Mouse (Mus musculus): ENCODE results near the gene Vav1. TPM values are rescaled to one million over a fixed set of nuclear protein-coding genes. Genes with fewer than 3 reads are reported as not detected.

The Vav1 gene
- 51.6 and 53.3 TPM in 2 replicates for polyA plus RNA-seq (2012; rRNA removed)

- H3K27me3 ChIP-seq (ENCODE audit: control insufficient read depth, insufficient read depth, low read length) = no peaks in the 10 kb centered on the region
- peaks cover 38% of the 10 kb centered on the region; the same call in 1 of the 2 replicates for H3K4me1 ChIP-seq (ENCODE audit: control insufficient read depth, insufficient read depth, insufficient read length)
- peak within 1 kb of the TSS; percentile 99 for H3K27ac ChIP-seq (ENCODE audit: insufficient read depth, low read length)
- peaks cover 2% of the 10 kb centered on the region; the same call in 1 of the 2 replicates for H3K36me3 ChIP-seq (ENCODE audit: control insufficient read depth, insufficient read depth, low read length)
- DNase-seq (ENCODE audit: low read depth in 1 of 2, low spot score in 2 of 2) = peak; percentile 76 to 89
- TF ChIP-seq CTCF (IDR thresholded peaks at IDR 0.05; ENCODE audit: extremely low read depth, insufficient read depth, insufficient read length, insufficient replicate concordance) (no peak), POLR2A (IDR thresholded peaks at IDR 0.05; ENCODE audit: low read depth, low read length) (peak; percentile 91)
- H3K4me3 ChIP-seq (ENCODE audit: extremely low read depth, insufficient read depth, insufficient read length) = peak within 1 kb of the TSS; percentile 92
- WGBS = 7% methylated on average over 26 of the region's 26 CpGs
Measured at GRCm38 (mm10) chr17:57278943-57279590, at the start of gene Vav1. Vav1 (plus strand) TSS chr17:57279100.

GRCm38 (mm10) chr17:57229851-57230727 lies 48.8 kb upstream of the Vav1 start:
- no peak overlapping the region for H3K4me3 ChIP-seq (ENCODE audit: extremely low read depth, insufficient read depth, insufficient read length)
- WGBS = 54% methylated on average over 15 of the region's 15 CpGs
- no peak for DNase-seq (ENCODE audit: low read depth in 1 of 2, low spot score in 2 of 2)
- H3K36me3 ChIP-seq (ENCODE audit: control insufficient read depth, insufficient read depth, low read length) = peaks cover 8% of the 10 kb centered on the region
- TF ChIP-seq POLR2A (IDR thresholded peaks at IDR 0.05; ENCODE audit: low read depth, low read length) (no peak), CTCF (IDR thresholded peaks at IDR 0.05; ENCODE audit: extremely low read depth, insufficient read depth, insufficient read length, insufficient replicate concordance) (no peak)
- H3K27me3 ChIP-seq (ENCODE audit: control insufficient read depth, insufficient read depth, low read length) = no peaks in the 10 kb centered on the region
- H3K27ac ChIP-seq (ENCODE audit: insufficient read depth, low read length) = no peak overlapping the region
- no peaks in the 10 kb centered on the region for H3K4me1 ChIP-seq (ENCODE audit: control insufficient read depth, insufficient read depth, insufficient read length)

- no peak overlapping the region for H3K4me3 ChIP-seq (ENCODE audit: extremely low read depth, insufficient read depth, insufficient read length)
- H3K36me3 ChIP-seq (ENCODE audit: control insufficient read depth, insufficient read depth, low read length) = peaks cover 11% of the 10 kb centered on the region
- DNase-seq (ENCODE audit: low read depth in 1 of 2, low spot score in 2 of 2) = no peak
- TF ChIP-seq CTCF (IDR thresholded peaks at IDR 0.05; ENCODE audit: extremely low read depth, insufficient read depth, insufficient read length, insufficient replicate concordance) = no peak
- no peak for TF ChIP-seq POLR2A (IDR thresholded peaks at IDR 0.05; ENCODE audit: low read depth, low read length)
- no peak overlapping the region for H3K27ac ChIP-seq (ENCODE audit: insufficient read depth, low read length)
- WGBS = 30% methylated on average over 6 of the region's 6 CpGs
- H3K4me1 ChIP-seq (ENCODE audit: control insufficient read depth, insufficient read depth, insufficient read length) = no peaks in the 10 kb centered on the region
- H3K27me3 ChIP-seq (ENCODE audit: control insufficient read depth, insufficient read depth, low read length) = no peaks in the 10 kb centered on the region
Measured at GRCm38 (mm10) chr17:57230728-57231125, 48.2 kb upstream of the Vav1 start.

GRCm38 (mm10) chr17:57231321-57231771 lies 47.6 kb upstream of the Vav1 start:
- peaks cover 17% of the 10 kb centered on the region for H3K36me3 ChIP-seq (ENCODE audit: control insufficient read depth, insufficient read depth, low read length)
- H3K27me3 ChIP-seq (ENCODE audit: control insufficient read depth, insufficient read depth, low read length) = no peaks in the 10 kb centered on the region
- H3K4me3 ChIP-seq (ENCODE audit: extremely low read depth, insufficient read depth, insufficient read length) = no peak overlapping the region
- H3K27ac ChIP-seq (ENCODE audit: insufficient read depth, low read length) = peak overlapping the region; percentile 22
- DNase-seq (ENCODE audit: low read depth in 1 of 2, low spot score in 2 of 2) = no peak
- TF ChIP-seq CTCF (IDR thresholded peaks at IDR 0.05; ENCODE audit: extremely low read depth, insufficient read depth, insufficient read length, insufficient replicate concordance) = no peak
- no peak for TF ChIP-seq POLR2A (IDR thresholded peaks at IDR 0.05; ENCODE audit: low read depth, low read length)
- H3K4me1 ChIP-seq (ENCODE audit: control insufficient read depth, insufficient read depth, insufficient read length) = no peaks in the 10 kb centered on the region

GRCm38 (mm10) chr17:57232200-57232599 lies 46.7 kb upstream of the Vav1 start:
- 88% methylated on average over 1 of the region's 1 CpGs for whole genome bisulfite sequencing
- Histone ChIP-seq H3K27me3 (ENCODE audit: control insufficient read depth, insufficient read depth, low read length) (no peaks in the 10 kb centered on the region), H3K36me3 (ENCODE audit: control insufficient read depth, insufficient read depth, low read length) (peaks cover 23% of the 10 kb centered on the region), H3K4me3 (ENCODE audit: extremely low read depth, insufficient read depth, insufficient read length) (no peak overlapping the region), H3K4me1 (ENCODE audit: control insufficient read depth, insufficient read depth, insufficient read length) (no peaks in the 10 kb centered on the region), H3K27ac (ENCODE audit: insufficient read depth, low read length) (no peak overlapping the region; the same call in 1 of the 2 replicates)
- no peak for TF ChIP-seq CTCF (IDR thresholded peaks at IDR 0.05; ENCODE audit: extremely low read depth, insufficient read depth, insufficient read length, insufficient replicate concordance)
- TF ChIP-seq POLR2A (IDR thresholded peaks at IDR 0.05; ENCODE audit: low read depth, low read length) = no peak
- no peak for DNase-seq (ENCODE audit: low read depth in 1 of 2, low spot score in 2 of 2)

GRCm38 (mm10) chr17:57233038-57233437 lies 45.9 kb upstream of the Vav1 start:
- Histone ChIP-seq H3K4me3 (ENCODE audit: extremely low read depth, insufficient read depth, insufficient read length) (no peak overlapping the region), H3K27ac (ENCODE audit: insufficient read depth, low read length) (no peak overlapping the region), H3K27me3 (ENCODE audit: control insufficient read depth, insufficient read depth, low read length) (no peaks in the 10 kb centered on the region), H3K4me1 (ENCODE audit: control insufficient read depth, insufficient read depth, insufficient read length) (no peaks in the 10 kb centered on the region), H3K36me3 (ENCODE audit: control insufficient read depth, insufficient read depth, low read length) (peaks cover 31% of the 10 kb centered on the region)
- 65% methylated on average over 7 of the region's 7 CpGs for WGBS
- no peak for DNase-seq (ENCODE audit: low read depth in 1 of 2, low spot score in 2 of 2)
- TF ChIP-seq POLR2A (IDR thresholded peaks at IDR 0.05; ENCODE audit: low read depth, low read length) (no peak), CTCF (IDR thresholded peaks at IDR 0.05; ENCODE audit: extremely low read depth, insufficient read depth, insufficient read length, insufficient replicate concordance) (no peak)
